Mouse (Mus musculus) lung, adult 2 months (tissue): ENCODE data around the gene Zcchc14.

Experiments
- CTCF ChIP-seq: fragments of 200-500 bp; IDR thresholded peaks from 2 replicates; pipeline ENCODE4 v1.5.1; 2011; ENCODE audit warnings: mild to moderate bottlenecking, low read length, control low read depth; ENCODE audit not compliant: insufficient read depth
- POLR2A ChIP-seq: fragments of 200-500 bp; IDR thresholded peaks from 2 replicates; pipeline ENCODE4 v1.6.1; 2011; ENCODE audit warnings: low read depth, mild to moderate bottlenecking, control low read depth, low read length, borderline replicate concordance; ENCODE audit errors: extremely low read depth

DNA sequence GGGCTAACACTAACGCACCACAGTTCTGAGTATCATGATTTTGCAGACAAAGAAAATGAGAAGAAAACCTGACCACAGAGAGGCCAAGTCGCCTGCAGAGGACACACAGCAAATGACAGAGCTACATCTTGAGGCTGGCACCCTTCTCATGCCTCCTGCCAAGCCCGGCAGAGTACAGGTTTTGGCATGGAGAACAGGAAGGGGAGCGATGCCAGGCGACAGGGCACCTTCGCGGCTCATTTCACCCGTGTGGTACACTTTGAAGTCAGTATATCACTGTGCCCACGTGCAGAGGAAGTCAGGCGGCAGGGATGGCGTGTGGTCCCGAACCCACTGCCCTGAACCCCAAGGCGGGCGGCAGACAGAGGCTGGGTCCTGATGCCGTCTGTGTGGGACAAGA, 7.9 kb upstream of the Zcchc14 start:
- TF ChIP-seq POLR2A (no peak), CTCF (no peak)
